Mouse (Mus musculus) 416B (cell line): ENCODE measurements around the gene Per2.
"Not testable (repeated sequence)": the region's sequence is repeated elsewhere in the genome, so short reads cannot be mapped to it uniquely, and the experiment has no call there.

Experiments used
- DNase-seq: peaks from one replicate; pipeline ENCODE4 v3.0.0; 2011; ENCODE audit warnings: low read depth

The Per2 gene

GRCm38 (mm10) chr1:91459059-91459809, at the start of gene Per2:
TSS of gene Per2 (minus strand) at chr1:91459324.
- DNase-seq = peak; percentile 100

GRCm38 (mm10) chr1:91504615-91505014, 45.5 kb upstream of the Per2 start:
- no peak for DNase-seq

- DNase-seq = no peak
Observed at GRCm38 (mm10) chr1:91498579-91498978, 39.5 kb upstream of the Per2 start.

- DNase-seq = no peak
Observed at GRCm38 (mm10) chr1:91495321-91495720, 36.2 kb upstream of the Per2 start.

- peak; percentile 88 for DNase-seq
Observed at GRCm38 (mm10) chr1:91494457-91495140, 35.5 kb upstream of the Per2 start, which contains the start of gene Traf3ip1. TSS of gene Traf3ip1 (plus strand) at chr1:91494647.

- no peak for DNase-seq
Observed at GRCm38 (mm10) chr1:91493938-91494337, 34.8 kb upstream of the Per2 start.

- peak; percentile 59 for DNase-seq
Observed at GRCm38 (mm10) chr1:91492740-91493139, 33.6 kb upstream of the Per2 start.

GRCm38 (mm10) chr1:91490322-91490721, 31.2 kb upstream of the Per2 start:
- DNase-seq = no peak

- no peak for DNase-seq
Observed at GRCm38 (mm10) chr1:91486165-91486564, 27.0 kb upstream of the Per2 start.

- no peak for DNase-seq
Observed at GRCm38 (mm10) chr1:91485422-91485821, 26.3 kb upstream of the Per2 start.

GRCm38 (mm10) chr1:91484011-91484346, 24.9 kb upstream of the Per2 start:
- no peak for DNase-seq

GRCm38 (mm10) chr1:91483304-91484010, 24.3 kb upstream of the Per2 start:
- peak; percentile 81 for DNase-seq

- DNase-seq = no peak
Observed at GRCm38 (mm10) chr1:91482616-91483211, 23.6 kb upstream of the Per2 start.

GRCm38 (mm10) chr1:91478958-91479357, 19.8 kb upstream of the Per2 start:
- no peak for DNase-seq

- not testable (repeated sequence) for DNase-seq
Observed at GRCm38 (mm10) chr1:91478145-91478544, 19.0 kb upstream of the Per2 start.

GRCm38 (mm10) chr1:91469888-91470419, 10.8 kb upstream of the Per2 start:
- no peak for DNase-seq

- DNase-seq = no peak
Observed at GRCm38 (mm10) chr1:91466186-91466585, 7.1 kb upstream of the Per2 start.

GRCm38 (mm10) chr1:91465244-91465643, 6.1 kb upstream of the Per2 start:
- no peak for DNase-seq

GRCm38 (mm10) chr1:91464436-91464835, 5.3 kb upstream of the Per2 start:
- DNase-seq = no peak

- DNase-seq = no peak
Observed at GRCm38 (mm10) chr1:91463336-91463995, 4.3 kb upstream of the Per2 start.

- peak; percentile 36 for DNase-seq
Observed at GRCm38 (mm10) chr1:91460564-91460963, 1.4 kb upstream of the Per2 start.

- DNase-seq = no peak
Observed at GRCm38 (mm10) chr1:91460069-91460468, 945 bp upstream of the Per2 start.
